Mouse (Mus musculus) embryonic facial prominence, embryonic 12.5 days (tissue): Measurements from ENCODE around the gene Tenm2. TPM values are rescaled to one million over a fixed set of nuclear protein-coding genes. Genes with fewer than 3 reads are reported as not detected.

Experiments
- ATAC-seq: fragments of 200-750 bp; cut with Nextera tagmentation; 2 replicates; pipeline ENCODE4 v1.8.0; 2017; ENCODE audit not compliant: insufficient number of reproducible peaks, insufficient read depth, low FRiP score, low TSS enrichment
- H3K27ac ChIP-seq: fragments of 300-500 bp; sonication (generic); 2 replicates; pipeline ENCODE4 v1.5.1; 2016; ENCODE audit warnings: mild to moderate bottlenecking
- H3K27me3 ChIP-seq: fragments of 300-500 bp; sonication (generic); 2 replicates; pipeline ENCODE4 v1.6.1; 2016; ENCODE audit warnings: mild to moderate bottlenecking, moderate library complexity
- H3K36me3 ChIP-seq: fragments of 300-500 bp; sonication (generic); 2 replicates; pipeline ENCODE4 v1.6.1; 2016; ENCODE audit warnings: mild to moderate bottlenecking
- H3K4me1 ChIP-seq: fragments of 300-500 bp; sonication (generic); 2 replicates; pipeline ENCODE4 v1.6.1; 2016
- H3K4me2 ChIP-seq: fragments of 300-500 bp; sonication (generic); replicated peaks from 2 replicates; pipeline ENCODE4 v1.6.1; 2016; ENCODE audit warnings: mild to moderate bottlenecking, moderate library complexity
- H3K4me3 ChIP-seq: fragments of 300-500 bp; sonication (generic); 2 replicates; pipeline ENCODE4 v1.5.1; 2016; ENCODE audit warnings: mild to moderate bottlenecking
- H3K9ac ChIP-seq: fragments of 300-500 bp; sonication (generic); 2 replicates; pipeline ENCODE4 v1.6.1; 2016; ENCODE audit warnings: mild to moderate bottlenecking, moderate library complexity
- H3K9me3 ChIP-seq: fragments of 300-500 bp; sonication (generic); 2 replicates; pipeline ENCODE4 v1.6.1; 2016; ENCODE audit warnings: mild to moderate bottlenecking, moderate library complexity
- WGBS: fragments of 180-500 bp; shearing (Covaris S2); methylation state at CpG from one replicate; pipeline ENCODE4 v1.1.7; 2016; 5-methylcytosine and 5-hydroxymethylcytosine counted together
- polyA plus RNA-seq: library from polyadenylated mRNA; unstranded; fragments of >200 nt; fragmentation: Nextera tagmentation; extraction: Ambion mirVana; gene quantifications from 2 replicates; pipeline ENCODE4 v1.2.1, GENCODE M21; 2016

Tenm2 gene
- polyA plus RNA-seq, 1 experiment from 2014 or later: 3.4 TPM

- Histone ChIP-seq H3K9ac (no peak overlapping the region), H3K27me3 (no peaks in the 10 kb centered on the region), H3K9me3 (no peaks in the 10 kb centered on the region)
Measured at GRCm38 (mm10) chr11:36168921-36169537, 1066.7 kb downstream of the Tenm2 start.

GRCm38 (mm10) chr11:36167766-36168318, 1067.9 kb downstream of the Tenm2 start:
- Histone ChIP-seq H3K9ac (no peak overlapping the region), H3K36me3 (no peaks in the 10 kb centered on the region), H3K4me1 (no peaks in the 10 kb centered on the region), H3K27me3 (no peaks in the 10 kb centered on the region), H3K4me2 (no peak overlapping the region), H3K4me3 (no peak overlapping the region), H3K9me3 (no peaks in the 10 kb centered on the region), H3K27ac (no peak overlapping the region)
- no peak for ATAC-seq
- WGBS: 90% methylated on average over 10 of the region's 10 CpGs

More at GRCm38 (mm10) chr11:36168921-36169537, 1066.7 kb downstream of the Tenm2 start:
- ATAC-seq: no peak
- Histone ChIP-seq H3K4me2 (no peak overlapping the region), H3K27ac (no peak overlapping the region), H3K36me3 (no peaks in the 10 kb centered on the region), H3K4me3 (no peak overlapping the region), H3K4me1 (no peaks in the 10 kb centered on the region)
- 89% methylated on average over 6 of the region's 6 CpGs for WGBS

GRCm38 (mm10) chr11:36163580-36163979, 1072.2 kb downstream of the Tenm2 start:
- Histone ChIP-seq H3K27ac (no peak overlapping the region), H3K27me3 (no peaks in the 10 kb centered on the region), H3K4me3 (no peak overlapping the region), H3K4me1 (no peaks in the 10 kb centered on the region), H3K36me3 (no peaks in the 10 kb centered on the region), H3K9ac (no peak overlapping the region), H3K9me3 (no peaks in the 10 kb centered on the region), H3K4me2 (no peak overlapping the region)
- ATAC-seq: no peak
- WGBS: 83% methylated on average over 11 of the region's 11 CpGs

GRCm38 (mm10) chr11:36161765-36162321, 1073.9 kb downstream of the Tenm2 start:
- Histone ChIP-seq H3K27ac (no peak overlapping the region), H3K4me3 (no peak overlapping the region), H3K4me2 (no peak overlapping the region), H3K9ac (no peak overlapping the region), H3K9me3 (no peaks in the 10 kb centered on the region), H3K36me3 (no peaks in the 10 kb centered on the region), H3K27me3 (no peaks in the 10 kb centered on the region), H3K4me1 (no peaks in the 10 kb centered on the region)
- WGBS: 73% methylated on average over 10 of the region's 10 CpGs
- 0 out of 2 replicates have a peak, but pooled peaks have one; percentile 47 for ATAC-seq

- ATAC-seq: no peak
- H3K4me1 ChIP-seq: peaks cover 8% of the 10 kb centered on the region; the same call in 1 of the 2 replicates
- no peak overlapping the region for H3K4me2 ChIP-seq
- no peaks in the 10 kb centered on the region for H3K36me3 ChIP-seq
- H3K4me3 ChIP-seq: no peak overlapping the region
- H3K9me3 ChIP-seq: no peaks in the 10 kb centered on the region
- no peak overlapping the region for H3K27ac ChIP-seq
- H3K27me3 ChIP-seq: no peaks in the 10 kb centered on the region
- H3K9ac ChIP-seq: no peak overlapping the region
- 45% methylated on average over 5 of the region's 5 CpGs for WGBS
Measured at GRCm38 (mm10) chr11:36153450-36153849, 1082.3 kb downstream of the Tenm2 start.

GRCm38 (mm10) chr11:36153011-36153410, 1082.8 kb downstream of the Tenm2 start:
- no peaks in the 10 kb centered on the region for H3K27me3 ChIP-seq
- H3K9ac ChIP-seq: no peak overlapping the region
- 0 out of 2 replicates have a peak overlapping the region, but pooled peaks have one; percentile 21 for H3K4me2 ChIP-seq
- ATAC-seq: no peak
- no peaks in the 10 kb centered on the region for H3K36me3 ChIP-seq
- 18% methylated on average over 9 of the region's 9 CpGs for WGBS
- H3K4me1 ChIP-seq: peaks cover 8% of the 10 kb centered on the region; the same call in 1 of the 2 replicates
- no peaks in the 10 kb centered on the region for H3K9me3 ChIP-seq
- no peak overlapping the region for H3K4me3 ChIP-seq
- H3K27ac ChIP-seq: no peak overlapping the region

GRCm38 (mm10) chr11:36152226-36152625, 1083.5 kb downstream of the Tenm2 start:
- no peaks in the 10 kb centered on the region for H3K36me3 ChIP-seq
- no peak for ATAC-seq
- H3K27me3 ChIP-seq: no peaks in the 10 kb centered on the region
- peaks cover 8% of the 10 kb centered on the region; the same call in 1 of the 2 replicates for H3K4me1 ChIP-seq
- H3K4me3 ChIP-seq: no peak overlapping the region
- H3K9me3 ChIP-seq: no peaks in the 10 kb centered on the region
- no peak overlapping the region for H3K27ac ChIP-seq
- no peak overlapping the region for H3K4me2 ChIP-seq
- WGBS: 15% methylated on average over 6 of the region's 6 CpGs
- H3K9ac ChIP-seq: no peak overlapping the region

GRCm38 (mm10) chr11:36149092-36149491, 1086.7 kb downstream of the Tenm2 start:
- Histone ChIP-seq H3K4me3 (no peak overlapping the region), H3K27me3 (no peaks in the 10 kb centered on the region), H3K36me3 (no peaks in the 10 kb centered on the region), H3K9ac (no peak overlapping the region), H3K27ac (no peak overlapping the region), H3K9me3 (no peaks in the 10 kb centered on the region), H3K4me1 (peaks cover 8% of the 10 kb centered on the region; the same call in 1 of the 2 replicates), H3K4me2 (no peak overlapping the region)
- ATAC-seq: no peak
- 74% methylated on average over 3 of the region's 3 CpGs for WGBS

- Histone ChIP-seq H3K4me3 (no peak overlapping the region), H3K27ac (no peak overlapping the region), H3K27me3 (no peaks in the 10 kb centered on the region), H3K4me2 (no peak overlapping the region), H3K9me3 (no peaks in the 10 kb centered on the region), H3K4me1 (no peaks in the 10 kb centered on the region), H3K9ac (no peak overlapping the region), H3K36me3 (no peaks in the 10 kb centered on the region)
- 80% methylated on average over 12 of the region's 12 CpGs for WGBS
- ATAC-seq: no peak
Measured at GRCm38 (mm10) chr11:36145057-36145456, 1090.7 kb downstream of the Tenm2 start.

- H3K36me3 ChIP-seq: no peaks in the 10 kb centered on the region
- H3K9ac ChIP-seq: no peak overlapping the region
- H3K4me2 ChIP-seq: no peak overlapping the region
- no peaks in the 10 kb centered on the region for H3K9me3 ChIP-seq
- H3K27ac ChIP-seq: no peak overlapping the region
- ATAC-seq: no peak
- H3K4me1 ChIP-seq: no peaks in the 10 kb centered on the region
- no peak overlapping the region for H3K4me3 ChIP-seq
- no peaks in the 10 kb centered on the region for H3K27me3 ChIP-seq
- 86% methylated on average over 10 of the region's 10 CpGs for WGBS
Measured at GRCm38 (mm10) chr11:36140411-36140810, 1095.4 kb downstream of the Tenm2 start.

GRCm38 (mm10) chr11:36139521-36139920, 1096.2 kb downstream of the Tenm2 start:
- no peaks in the 10 kb centered on the region for H3K9me3 ChIP-seq
- no peaks in the 10 kb centered on the region for H3K27me3 ChIP-seq
- no peaks in the 10 kb centered on the region for H3K36me3 ChIP-seq
- H3K4me3 ChIP-seq: no peak overlapping the region
- WGBS: 60% methylated on average over 16 of the region's 16 CpGs
- no peak overlapping the region for H3K4me2 ChIP-seq
- no peaks in the 10 kb centered on the region for H3K4me1 ChIP-seq
- no peak for ATAC-seq
- no peak overlapping the region for H3K9ac ChIP-seq
- no peak overlapping the region for H3K27ac ChIP-seq

GRCm38 (mm10) chr11:36137840-36138239, 1097.9 kb downstream of the Tenm2 start:
- H3K4me3 ChIP-seq: no peak overlapping the region
- H3K9me3 ChIP-seq: no peaks in the 10 kb centered on the region
- no peaks in the 10 kb centered on the region for H3K27me3 ChIP-seq
- ATAC-seq: 0 out of 2 replicates have a peak, but pooled peaks have one; percentile 60
- H3K27ac ChIP-seq: no peak overlapping the region
- no peak overlapping the region for H3K4me2 ChIP-seq
- no peaks in the 10 kb centered on the region for H3K36me3 ChIP-seq
- no peak overlapping the region for H3K9ac ChIP-seq
- H3K4me1 ChIP-seq: no peaks in the 10 kb centered on the region
- WGBS: 60% methylated on average over 4 of the region's 4 CpGs
